Mouse (Mus musculus) E14TG2a.4 (cell line): ENCODE results near the gene Ncapd3.

Experiments used
- CTCF ChIP-seq: conservative IDR thresholded peaks from 2 replicates; pipeline ENCODE4 v1.5.1; 2014; ENCODE audit warnings: low read length
- NANOG ChIP-seq: IDR thresholded peaks from 2 replicates; pipeline ENCODE4 v1.6.1; 2014; ENCODE audit warnings: borderline replicate concordance, low read length, mixed read lengths
- POU5F1 ChIP-seq: IDR thresholded peaks from 2 replicates; pipeline ENCODE4 v1.6.1; 2014; ENCODE audit warnings: low read length, borderline replicate concordance

DNA sequence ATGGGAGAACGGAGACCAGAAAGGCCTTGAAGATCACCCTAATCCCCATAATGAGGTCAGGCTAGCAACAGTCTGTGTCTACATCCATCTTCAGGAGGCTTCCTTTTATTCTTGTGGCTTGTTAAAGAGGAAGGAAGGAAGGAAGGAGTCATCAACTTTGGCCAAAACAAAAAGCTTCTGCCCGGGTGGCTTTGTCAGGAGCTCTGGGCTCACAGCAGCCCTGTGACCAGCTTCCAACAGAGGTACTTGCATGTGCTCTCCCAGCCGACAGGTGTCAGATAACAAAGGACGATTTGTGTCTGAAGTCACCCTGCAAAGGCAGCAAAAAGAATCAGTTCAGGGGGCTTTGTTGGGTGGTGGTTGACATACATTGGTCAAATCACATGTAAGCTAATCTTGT is 68.1 kb downstream of the Ncapd3 start:
- TF ChIP-seq CTCF (no peak; the same call in 1 of the 2 replicates), POU5F1 (no peak), NANOG (no peak)
